Mouse (Mus musculus) right cerebral cortex, postnatal 25 days (tissue): ENCODE data around the gene Prps1.
"Not testable (repeated sequence)": the region's sequence is repeated elsewhere in the genome, so short reads cannot be mapped to it uniquely, and the experiment has no call there.

ENCODE experiments used
- DNase-seq: peaks from one replicate; pipeline ENCODE4 v3.0.0; 2022

The Prps1 gene

DNA sequence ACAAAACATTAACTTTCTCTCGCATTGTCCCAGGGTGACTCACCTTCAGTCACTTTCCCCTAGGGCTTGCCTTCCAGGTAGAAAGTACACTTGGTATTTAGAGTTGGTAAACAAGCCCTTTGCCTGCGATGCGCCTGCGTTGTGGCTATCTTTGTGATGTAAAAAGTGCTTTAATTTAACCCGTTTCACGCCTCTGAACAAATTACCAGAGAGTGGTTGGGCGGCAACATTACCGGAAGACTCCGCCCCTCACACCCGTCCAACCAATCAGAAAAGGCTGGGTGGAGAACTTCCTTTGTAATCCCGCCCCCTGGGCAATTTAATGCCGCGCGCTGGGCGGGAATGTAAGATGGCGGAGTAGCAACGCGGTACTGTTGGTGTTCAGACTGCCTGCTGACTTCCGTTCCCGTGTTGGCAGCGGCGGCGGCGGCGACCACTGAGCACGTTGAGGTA is at the start of gene Prps1:
Gene Prps1, plus strand, starts transcription at position 335 of the 453 bp plus-strand sequence.
- peak; percentile 83 for DNase-seq

DNA sequence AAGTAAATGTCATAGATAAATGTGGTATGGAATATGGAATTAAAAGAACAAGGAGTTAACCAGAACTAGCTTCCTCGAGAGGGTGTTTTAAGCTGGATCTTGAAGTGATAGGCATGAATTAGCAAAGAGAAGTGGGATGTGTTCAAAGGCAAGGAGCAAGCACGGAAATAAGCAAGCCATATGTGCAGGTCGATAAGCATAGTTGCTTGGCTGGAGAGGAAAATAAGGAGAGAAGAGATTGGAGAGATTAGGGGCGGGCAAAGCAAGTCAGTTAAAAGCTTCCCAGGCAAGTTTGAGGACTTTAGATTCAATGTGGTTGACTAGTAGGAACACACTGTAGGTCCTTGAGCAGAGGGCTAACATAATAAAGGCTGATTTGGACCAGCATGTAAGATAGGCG is 48.8 kb upstream of the Prps1 start:
- DNase-seq, result no peak

DNA sequence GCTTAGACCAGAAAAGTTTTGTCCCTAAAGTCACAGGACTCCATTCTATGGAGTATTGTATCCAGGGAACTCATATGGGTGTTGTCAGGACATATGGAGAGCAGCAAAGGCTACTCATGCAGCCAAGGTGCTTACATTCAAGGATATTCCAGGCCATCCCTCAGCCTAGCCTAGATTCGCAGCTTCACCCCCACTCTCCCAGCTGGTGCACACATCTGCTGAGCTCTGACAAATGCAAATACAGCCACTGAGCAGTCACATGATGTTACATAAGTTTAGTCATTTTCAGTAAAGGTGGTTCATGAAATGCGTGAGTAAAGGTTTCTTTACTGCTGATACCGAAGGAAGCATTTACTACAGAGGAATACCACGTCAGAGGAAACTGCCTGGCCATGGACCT is 37.9 kb upstream of the Prps1 start:
- peak; percentile 50 for DNase-seq

- DNase-seq, result no peak
These were observed 29.3 kb upstream of the Prps1 start for GRCm38 (mm10) chrX:140427124-140427523.

- no peak for DNase-seq
These were observed 28.2 kb upstream of the Prps1 start for GRCm38 (mm10) chrX:140428252-140428651.

DNA sequence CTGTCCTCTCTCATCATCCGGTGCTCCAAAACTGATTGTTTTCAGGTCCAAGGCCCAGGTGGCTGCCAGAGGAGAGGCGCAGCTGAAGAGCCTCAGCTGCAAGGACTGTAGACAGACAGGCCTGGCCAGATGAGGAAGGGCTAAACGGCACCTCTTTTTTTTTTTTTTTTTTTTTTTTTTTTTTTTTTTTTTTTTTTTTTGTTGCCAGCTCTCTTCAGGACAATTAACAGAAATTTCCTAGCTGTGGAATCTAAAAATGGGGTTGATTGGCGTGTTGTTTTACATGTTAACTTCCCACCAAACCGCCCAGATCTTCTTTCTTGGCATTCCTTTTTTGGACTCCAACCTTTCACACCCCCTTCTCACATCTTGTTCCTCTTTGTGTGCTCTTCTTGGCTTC is 26.4 kb upstream of the Prps1 start:
- DNase-seq, result no peak

GRCm38 (mm10) chrX:140430506-140430905 is 25.9 kb upstream of the Prps1 start:
- no peak for DNase-seq

- DNase-seq, result no peak
These were observed 24.4 kb upstream of the Prps1 start for GRCm38 (mm10) chrX:140431981-140432380.

DNA sequence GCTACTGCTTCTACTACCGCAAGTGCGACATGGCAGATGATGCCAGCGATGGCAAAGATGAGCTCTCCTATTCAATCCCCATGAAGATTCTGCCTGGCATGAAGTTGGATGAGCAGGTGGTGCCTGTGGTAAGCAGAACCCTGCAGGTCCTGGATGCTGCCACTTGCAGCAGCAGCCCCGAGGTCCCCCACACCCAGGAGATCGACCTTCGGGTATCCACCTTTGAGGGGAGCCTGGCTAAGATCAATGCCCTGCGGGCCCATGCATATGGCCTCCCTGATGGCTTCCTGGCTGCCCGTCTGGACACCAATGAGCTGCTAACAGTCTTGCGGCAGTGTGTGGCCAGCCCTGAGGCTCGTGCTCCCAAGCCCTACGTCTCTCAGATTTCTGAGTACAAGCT is 23.6 kb upstream of the Prps1 start:
- no peak for DNase-seq

DNA sequence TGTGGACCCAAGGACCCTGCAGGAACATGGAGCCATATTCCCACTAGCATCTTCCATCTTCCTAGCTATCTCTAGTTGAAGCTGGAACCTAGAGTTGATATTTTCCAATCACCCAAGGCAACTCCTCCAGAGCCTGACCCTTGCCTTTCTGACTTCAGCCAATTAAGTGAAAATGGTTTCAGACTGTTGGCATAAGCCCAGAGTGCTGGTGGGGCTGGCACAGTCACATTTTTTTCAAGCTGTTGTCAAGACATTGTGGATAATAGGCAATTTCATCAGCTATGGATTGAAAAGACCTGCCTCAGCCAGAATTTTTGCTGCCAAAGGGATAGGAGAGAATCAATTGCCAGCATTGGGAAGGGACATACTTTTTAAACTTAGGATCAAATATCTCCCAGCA is 18.5 kb upstream of the Prps1 start:
- DNase-seq, result no peak

DNA sequence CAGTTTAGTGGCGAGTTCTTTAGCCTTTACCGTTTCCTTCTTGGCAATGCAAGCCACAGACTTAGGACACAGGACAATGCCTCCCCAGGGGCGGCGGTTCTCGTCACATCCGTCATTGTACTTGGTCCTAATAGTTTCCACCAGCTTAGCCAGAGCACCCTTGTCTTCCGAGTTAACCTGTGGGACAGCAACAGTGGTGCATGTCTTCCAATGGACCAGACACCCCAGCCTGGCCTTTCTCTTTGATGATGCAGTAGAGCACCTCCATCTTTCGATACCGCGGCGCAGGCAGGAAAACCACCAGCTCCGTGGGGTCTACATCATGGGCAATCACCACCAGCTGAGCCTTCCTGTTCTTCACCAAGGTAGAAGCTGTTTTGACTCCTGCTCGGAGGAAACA is 10.9 kb upstream of the Prps1 start:
- no peak for DNase-seq

GRCm38 (mm10) chrX:140450071-140450470 is 6.3 kb upstream of the Prps1 start:
- DNase-seq, result no peak

GRCm38 (mm10) chrX:140456751-140457491 is 508 bp downstream of the Prps1 start:
- DNase-seq, result no peak

- DNase-seq, result no peak
These were observed 1.1 kb downstream of the Prps1 start for GRCm38 (mm10) chrX:140457502-140457901.

GRCm38 (mm10) chrX:140478231-140478630 is 21.8 kb downstream of the Prps1 start:
- no peak for DNase-seq

DNA sequence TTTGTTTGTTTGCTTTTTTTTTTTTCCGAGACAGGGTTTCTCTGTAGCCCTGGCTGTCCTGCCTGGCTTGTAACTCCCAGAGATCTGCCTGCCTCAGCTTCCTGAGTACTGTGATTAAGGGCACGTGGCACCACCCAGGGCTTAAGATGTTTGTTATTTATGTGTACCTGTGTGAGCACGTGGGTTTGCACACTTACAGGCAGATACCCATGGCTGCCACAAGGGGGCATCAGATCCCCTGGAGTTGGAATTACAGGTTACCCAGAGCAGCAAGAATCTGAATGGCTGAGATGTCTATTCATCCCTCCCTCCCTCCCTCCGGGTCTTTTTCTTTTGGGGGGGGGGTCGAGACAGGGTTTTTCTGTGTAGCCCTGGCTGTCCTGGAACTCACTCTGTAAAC is 22.8 kb downstream of the Prps1 start:
- no peak for DNase-seq

- DNase-seq, result no peak
These were observed 32.8 kb downstream of the Prps1 start for GRCm38 (mm10) chrX:140489174-140489573.

- no peak for DNase-seq
These were observed 33.8 kb downstream of the Prps1 start for GRCm38 (mm10) chrX:140490203-140490602.

DNA sequence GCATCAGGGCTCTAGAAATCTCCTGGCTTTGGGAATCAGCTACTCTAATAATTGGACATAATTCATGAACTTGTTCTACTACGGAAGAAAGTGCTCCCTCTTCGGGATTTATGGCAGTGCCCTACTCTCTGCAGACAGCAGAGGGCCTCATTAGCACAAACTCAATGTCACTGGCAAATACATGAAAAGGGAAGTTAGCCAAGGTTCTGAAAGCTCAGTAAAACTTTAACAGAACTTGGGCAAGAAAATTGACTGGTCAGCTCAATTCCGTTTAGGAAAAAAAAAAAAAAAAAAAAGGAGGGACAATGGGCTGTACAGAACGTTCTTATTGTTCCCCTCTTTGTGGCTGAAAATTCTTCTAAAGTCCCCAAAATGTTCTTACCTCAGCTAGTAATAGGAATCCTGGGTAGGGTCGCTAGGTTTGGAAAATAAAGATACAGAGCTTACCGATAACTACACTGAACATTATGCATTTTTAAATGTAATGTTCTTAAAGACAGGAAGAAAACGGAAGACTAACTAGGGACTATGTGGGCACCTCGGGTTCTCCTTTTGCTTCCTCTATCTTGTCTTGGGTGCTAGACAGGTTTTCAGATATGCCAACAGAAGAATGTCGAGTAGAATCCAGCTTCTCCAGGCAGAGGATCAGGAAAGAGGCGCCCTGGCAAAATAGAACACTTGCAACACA is 35.6 kb downstream of the Prps1 start:
- peak; percentile 15 for DNase-seq

GRCm38 (mm10) chrX:140493527-140494029 is 37.2 kb downstream of the Prps1 start:
- DNase-seq, result no peak

DNA sequence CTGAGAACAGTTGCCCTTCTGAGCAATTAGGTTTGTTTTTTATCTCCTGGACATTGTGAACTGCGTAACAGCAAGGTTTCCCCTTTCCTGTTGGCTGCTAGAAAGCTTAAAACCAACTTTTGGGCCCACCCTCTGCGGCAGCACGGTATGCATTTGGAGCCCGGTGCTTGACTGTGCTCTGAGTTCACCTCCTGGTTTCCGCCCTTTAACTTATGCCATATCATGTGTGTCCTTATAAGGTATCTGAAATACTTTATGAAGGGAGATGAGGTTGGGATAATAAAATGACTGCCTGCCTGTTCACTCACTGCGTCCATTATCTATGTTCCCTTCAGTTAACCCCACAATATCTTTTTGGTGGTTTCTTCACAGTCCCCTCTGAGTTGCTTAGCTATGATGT is 37.8 kb downstream of the Prps1 start:
- no peak for DNase-seq

- not testable (repeated sequence) for DNase-seq
These were observed 42.0 kb downstream of the Prps1 start for GRCm38 (mm10) chrX:140498431-140498830.

- DNase-seq, result no peak
These were observed 43.9 kb downstream of the Prps1 start for GRCm38 (mm10) chrX:140500306-140500705.
